Mouse (Mus musculus): ENCODE results near the gene Arhgap25. TPM values are rescaled to one million over a fixed set of nuclear protein-coding genes. Genes with fewer than 3 reads are reported as not detected.
"Not testable (repeated sequence)": the region's sequence is repeated elsewhere in the genome, so short reads cannot be mapped to it uniquely, and the experiment has no call there.

Gene Arhgap25
- polyA plus RNA-seq, 1 experiment, result not detected

DNA sequence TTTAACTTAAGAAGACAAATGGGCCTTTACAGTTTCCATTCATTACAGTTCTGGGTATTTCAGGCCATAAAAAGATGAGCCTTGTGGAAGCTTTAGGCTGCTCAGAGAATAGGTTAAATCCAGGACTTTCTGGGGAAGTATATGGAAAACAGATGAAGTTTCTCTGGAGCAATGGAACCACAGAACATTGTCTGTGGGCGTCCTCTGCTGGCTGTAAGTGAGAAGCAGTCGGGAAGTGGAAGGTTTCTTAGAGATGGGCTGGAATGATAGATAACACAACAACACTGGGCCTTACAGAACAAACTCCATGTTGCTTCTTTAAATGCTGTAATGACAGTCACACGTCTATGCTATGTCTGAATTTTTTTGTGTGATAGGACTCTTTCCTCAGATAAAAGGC, 10.8 kb downstream of the Arhgap25 start:
- H3K4me3 ChIP-seq (ENCODE audit: low read depth, low read length), result no peak overlapping the region
- no peaks in the 10 kb centered on the region for H3K4me1 ChIP-seq (ENCODE audit: control insufficient read depth, insufficient read depth, low read length)
- no peaks in the 10 kb centered on the region for H3K27me3 ChIP-seq (ENCODE audit: control insufficient read depth, insufficient read depth, low read length, poor library complexity, severe bottlenecking)
- no peak overlapping the region for H3K27ac ChIP-seq (ENCODE audit: insufficient read depth, low read length)
- no peak overlapping the region for H3K9ac ChIP-seq (ENCODE audit: low read depth, poor library complexity, severe bottlenecking)
- no peaks in the 10 kb centered on the region for H3K9me3 ChIP-seq (replicated peaks; ENCODE audit: control insufficient read depth, insufficient read depth, low read length, poor library complexity, severe bottlenecking)
- TF ChIP-seq CTCF (IDR thresholded peaks at IDR 0.05; ENCODE audit: low read depth, low read length), result no peak
- TF ChIP-seq POLR2A (IDR thresholded peaks at IDR 0.05; ENCODE audit: insufficient read depth, low read length), result no peak
- no peak for TF ChIP-seq EP300 (IDR thresholded peaks at IDR 0.05; ENCODE audit: insufficient read depth, low read depth, low read length)
- H3K36me3 ChIP-seq (ENCODE audit: control insufficient read depth, insufficient read depth, low read length, poor library complexity, severe bottlenecking), result no peaks in the 10 kb centered on the region

DNA sequence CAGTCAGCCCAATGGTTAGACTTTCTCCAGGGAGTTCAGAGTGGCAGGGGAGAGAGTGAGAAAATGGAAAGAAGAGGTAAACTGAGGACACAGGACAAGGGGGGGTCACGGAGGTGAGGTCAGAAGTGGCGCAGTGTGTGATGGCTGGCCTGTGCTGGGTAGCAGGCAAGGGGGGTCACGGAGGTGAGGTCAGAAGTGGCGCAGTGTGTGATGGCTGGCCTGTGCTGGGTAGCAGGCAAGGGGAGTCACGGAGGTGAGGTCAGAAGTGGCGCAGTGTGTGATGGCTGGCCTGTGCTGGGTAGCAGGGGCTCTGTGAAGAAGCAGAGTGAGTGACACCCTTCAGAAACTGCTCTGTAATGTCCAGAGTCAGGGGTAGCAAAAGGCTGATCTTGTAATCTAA, 11.4 kb downstream of the Arhgap25 start:
- not testable (repeated sequence) for H3K27ac ChIP-seq (ENCODE audit: insufficient read depth, low read length); H3K4me3 ChIP-seq (ENCODE audit: low read depth, low read length); H3K36me3 ChIP-seq (ENCODE audit: control insufficient read depth, insufficient read depth, low read length, poor library complexity, severe bottlenecking); H3K27me3 ChIP-seq (ENCODE audit: control insufficient read depth, insufficient read depth, low read length, poor library complexity, severe bottlenecking); H3K9ac ChIP-seq (ENCODE audit: low read depth, poor library complexity, severe bottlenecking); H3K4me1 ChIP-seq (ENCODE audit: control insufficient read depth, insufficient read depth, low read length); H3K9me3 ChIP-seq (replicated peaks; ENCODE audit: control insufficient read depth, insufficient read depth, low read length, poor library complexity, severe bottlenecking)

DNA sequence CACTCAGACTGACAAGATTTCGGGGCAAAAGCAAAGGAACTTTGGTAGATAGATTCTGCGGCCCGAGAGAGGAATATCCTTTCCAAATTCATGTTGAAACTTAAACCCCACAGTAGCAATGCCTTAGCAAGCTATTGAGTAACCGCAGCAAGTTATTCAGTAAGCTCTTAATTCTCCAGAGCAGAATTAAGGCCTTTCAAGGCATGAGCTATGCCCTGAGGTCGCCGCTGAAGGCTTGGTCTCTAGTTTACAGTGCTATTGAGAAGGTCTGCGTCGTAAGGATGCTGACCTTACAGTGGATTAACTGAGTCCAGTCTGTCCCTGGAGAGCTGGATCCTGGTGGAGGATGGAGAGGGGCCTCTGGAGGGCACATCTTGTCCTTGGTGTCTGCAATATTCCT, 12.5 kb downstream of the Arhgap25 start:
- TF ChIP-seq EP300 (IDR thresholded peaks at IDR 0.05; ENCODE audit: insufficient read depth, low read depth, low read length) (no peak), CTCF (IDR thresholded peaks at IDR 0.05; ENCODE audit: low read depth, low read length) (no peak), POLR2A (IDR thresholded peaks at IDR 0.05; ENCODE audit: insufficient read depth, low read length) (no peak)
- Histone ChIP-seq H3K9ac (ENCODE audit: low read depth, poor library complexity, severe bottlenecking) (no peak overlapping the region), H3K4me3 (ENCODE audit: low read depth, low read length) (no peak overlapping the region), H3K4me1 (ENCODE audit: control insufficient read depth, insufficient read depth, low read length) (no peaks in the 10 kb centered on the region), H3K27ac (ENCODE audit: insufficient read depth, low read length) (no peak overlapping the region), H3K36me3 (ENCODE audit: control insufficient read depth, insufficient read depth, low read length, poor library complexity, severe bottlenecking) (no peaks in the 10 kb centered on the region), H3K27me3 (ENCODE audit: control insufficient read depth, insufficient read depth, low read length, poor library complexity, severe bottlenecking) (no peaks in the 10 kb centered on the region), H3K9me3 (replicated peaks; ENCODE audit: control insufficient read depth, insufficient read depth, low read length, poor library complexity, severe bottlenecking) (no peaks in the 10 kb centered on the region)

DNA sequence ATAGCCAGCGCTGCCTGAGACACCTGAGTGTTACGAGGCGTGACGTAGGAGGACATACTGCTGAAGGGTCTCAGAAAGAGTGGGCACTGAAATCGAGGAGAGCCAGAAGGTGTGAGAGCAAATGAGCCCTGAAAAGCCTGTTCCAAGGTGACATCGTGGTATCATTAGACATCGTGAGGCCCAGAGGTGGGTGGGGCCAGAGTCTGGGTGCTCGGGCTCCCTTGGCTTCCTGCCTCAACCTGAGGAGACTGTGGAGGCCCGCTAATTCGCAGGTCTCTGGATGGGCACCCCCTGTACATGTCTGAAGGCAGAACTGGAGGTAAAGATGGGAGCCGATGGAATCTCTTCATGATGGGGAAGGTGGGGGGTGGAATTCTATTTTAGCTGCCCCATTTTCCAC, 13.2 kb downstream of the Arhgap25 start:
- Histone ChIP-seq H3K9me3 (replicated peaks; ENCODE audit: control insufficient read depth, insufficient read depth, low read length, poor library complexity, severe bottlenecking) (no peaks in the 10 kb centered on the region), H3K27ac (ENCODE audit: insufficient read depth, low read length) (no peak overlapping the region), H3K9ac (ENCODE audit: low read depth, poor library complexity, severe bottlenecking) (no peak overlapping the region), H3K4me3 (ENCODE audit: low read depth, low read length) (no peak overlapping the region), H3K36me3 (ENCODE audit: control insufficient read depth, insufficient read depth, low read length, poor library complexity, severe bottlenecking) (no peaks in the 10 kb centered on the region), H3K4me1 (ENCODE audit: control insufficient read depth, insufficient read depth, low read length) (no peaks in the 10 kb centered on the region), H3K27me3 (ENCODE audit: control insufficient read depth, insufficient read depth, low read length, poor library complexity, severe bottlenecking) (no peaks in the 10 kb centered on the region)
- TF ChIP-seq CTCF (IDR thresholded peaks at IDR 0.05; ENCODE audit: low read depth, low read length) (no peak), EP300 (IDR thresholded peaks at IDR 0.05; ENCODE audit: insufficient read depth, low read depth, low read length) (no peak), POLR2A (IDR thresholded peaks at IDR 0.05; ENCODE audit: insufficient read depth, low read length) (no peak)

DNA sequence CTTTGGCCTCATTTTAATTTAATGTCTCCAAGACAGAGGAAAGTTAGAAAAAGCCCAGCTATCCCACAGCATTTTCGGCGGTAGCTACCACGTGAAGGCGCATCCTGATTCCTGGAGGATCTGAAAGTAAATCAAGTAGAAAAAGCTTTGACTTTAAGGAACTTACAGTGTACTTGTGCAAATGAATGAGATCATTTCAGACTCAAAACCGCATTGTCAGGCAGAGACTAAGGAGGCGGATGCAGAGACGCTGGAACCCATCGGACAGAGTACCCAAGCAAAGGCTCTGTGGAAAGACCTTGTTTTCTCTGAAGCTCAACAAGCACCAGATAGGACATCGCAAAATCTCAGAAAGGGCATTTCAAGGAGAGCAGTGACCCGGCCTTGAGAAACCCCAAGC, 14.4 kb downstream of the Arhgap25 start:
- Histone ChIP-seq H3K36me3 (ENCODE audit: control insufficient read depth, insufficient read depth, low read length, poor library complexity, severe bottlenecking) (no peaks in the 10 kb centered on the region), H3K27me3 (ENCODE audit: control insufficient read depth, insufficient read depth, low read length, poor library complexity, severe bottlenecking) (no peaks in the 10 kb centered on the region), H3K27ac (ENCODE audit: insufficient read depth, low read length) (no peak overlapping the region), H3K4me1 (ENCODE audit: control insufficient read depth, insufficient read depth, low read length) (no peaks in the 10 kb centered on the region), H3K9ac (ENCODE audit: low read depth, poor library complexity, severe bottlenecking) (no peak overlapping the region), H3K9me3 (replicated peaks; ENCODE audit: control insufficient read depth, insufficient read depth, low read length, poor library complexity, severe bottlenecking) (no peaks in the 10 kb centered on the region), H3K4me3 (ENCODE audit: low read depth, low read length) (no peak overlapping the region)
- TF ChIP-seq EP300 (IDR thresholded peaks at IDR 0.05; ENCODE audit: insufficient read depth, low read depth, low read length), result no peak
- no peak for TF ChIP-seq POLR2A (IDR thresholded peaks at IDR 0.05; ENCODE audit: insufficient read depth, low read length)
- no peak for TF ChIP-seq CTCF (IDR thresholded peaks at IDR 0.05; ENCODE audit: low read depth, low read length)

DNA sequence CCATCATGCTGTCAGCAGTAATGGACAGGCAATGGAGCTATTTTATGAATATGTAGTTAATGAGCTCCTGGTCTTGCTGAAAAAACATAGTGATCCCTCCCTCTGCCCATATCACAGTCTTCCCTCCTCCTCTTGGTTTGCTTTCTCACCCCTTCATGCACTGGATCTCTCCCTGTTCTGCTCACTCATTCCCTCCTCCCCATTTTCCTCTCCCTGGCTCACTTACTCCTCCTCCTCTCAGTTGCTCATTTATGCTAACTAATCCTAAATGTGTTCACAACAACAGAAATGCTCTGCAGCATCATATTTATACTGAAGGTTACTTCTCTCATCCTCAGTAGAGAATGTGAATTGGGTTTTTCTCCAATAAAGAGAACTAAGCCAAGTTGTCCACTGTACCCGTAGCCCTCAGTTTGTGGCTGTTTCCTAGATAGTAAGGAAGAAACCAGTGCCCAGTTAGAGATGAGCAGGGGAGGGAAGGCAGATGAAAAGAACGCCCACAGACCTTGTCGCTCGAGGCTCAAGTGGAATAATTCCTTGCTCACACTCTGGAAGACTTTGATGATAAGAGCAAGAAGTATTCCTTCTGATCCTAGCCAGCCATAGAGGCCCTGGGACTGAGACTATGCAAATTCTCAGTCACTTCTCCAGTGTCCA, 15.2 kb downstream of the Arhgap25 start:
- Histone ChIP-seq H3K9me3 (replicated peaks; ENCODE audit: control insufficient read depth, insufficient read depth, low read length, poor library complexity, severe bottlenecking) (no peaks in the 10 kb centered on the region), H3K27ac (ENCODE audit: insufficient read depth, low read length) (no peak overlapping the region), H3K9ac (ENCODE audit: low read depth, poor library complexity, severe bottlenecking) (no peak overlapping the region), H3K27me3 (ENCODE audit: control insufficient read depth, insufficient read depth, low read length, poor library complexity, severe bottlenecking) (no peaks in the 10 kb centered on the region), H3K4me3 (ENCODE audit: low read depth, low read length) (no peak overlapping the region), H3K36me3 (ENCODE audit: control insufficient read depth, insufficient read depth, low read length, poor library complexity, severe bottlenecking) (no peaks in the 10 kb centered on the region), H3K4me1 (ENCODE audit: control insufficient read depth, insufficient read depth, low read length) (no peaks in the 10 kb centered on the region)
- TF ChIP-seq CTCF (IDR thresholded peaks at IDR 0.05; ENCODE audit: low read depth, low read length), result no peak
- no peak for TF ChIP-seq POLR2A (IDR thresholded peaks at IDR 0.05; ENCODE audit: insufficient read depth, low read length)
- TF ChIP-seq EP300 (IDR thresholded peaks at IDR 0.05; ENCODE audit: insufficient read depth, low read depth, low read length), result no peak

Data from ES-Bruce4 (cell line).